Mouse (Mus musculus): Measurements from ENCODE around the gene Slc10a1.

- TF ChIP-seq POLR2AphosphoS5 (IDR thresholded peaks at IDR 0.05; ENCODE audit: insufficient replicate concordance, low read depth, low read length), result no peak
- TF ChIP-seq CTCF (IDR thresholded peaks at IDR 0.05; ENCODE audit: low read depth, low read length), result no peak
- no peak for TF ChIP-seq TAL1 (conservative IDR thresholded peaks at IDR 0.05; ENCODE audit: low read depth, low read length)
- TF ChIP-seq GATA1 (IDR thresholded peaks at IDR 0.05; ENCODE audit: borderline replicate concordance, low read length), result no peak
Measured at GRCm38 (mm10) chr12:81009813-81010212, 41.3 kb upstream of the Slc10a1 start.

Measured in G1E (cell line).